Mouse (Mus musculus): ENCODE data around the gene Fut2. TPM values are rescaled to one million over a fixed set of nuclear protein-coding genes. Genes with fewer than 3 reads are reported as not detected.

The Fut2 gene
- polyA plus RNA-seq, 1 experiment from 2014 or later = 0.60 TPM

DNA sequence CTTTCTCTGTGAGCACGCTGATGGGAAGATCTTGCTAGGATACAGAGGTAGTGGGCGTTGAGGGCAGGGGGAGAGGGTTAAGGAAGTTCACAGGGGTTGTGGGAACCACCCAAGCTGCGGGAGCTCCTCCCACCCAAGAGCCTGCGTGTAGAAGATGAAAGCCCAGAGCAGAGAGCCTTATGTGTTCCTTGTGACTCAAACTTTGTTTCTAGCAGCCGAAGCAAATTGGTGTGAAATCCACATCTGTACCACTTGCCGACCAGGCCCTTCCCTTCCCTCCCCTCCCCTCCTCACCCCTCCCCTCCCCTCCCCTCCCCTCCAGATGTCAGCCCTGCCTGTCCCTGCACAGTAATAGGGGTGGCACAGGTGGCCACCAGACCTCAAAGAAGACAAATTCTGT lies 28.9 kb upstream of the Fut2 start:
- Histone ChIP-seq H3K4me2 (ENCODE audit: low read depth, low read length) (no peak overlapping the region), H3K4me1 (replicated peaks; ENCODE audit: control insufficient read depth, insufficient read depth, low read length) (peaks cover 2% of the 10 kb centered on the region), H3K9ac (ENCODE audit: low read length) (no peak overlapping the region), H3K4me3 (ENCODE audit: low read length) (no peak overlapping the region), H3K36me3 (ENCODE audit: control insufficient read depth, insufficient read depth, low read length) (no peaks in the 10 kb centered on the region), H3K27ac (ENCODE audit: low read length) (no peak overlapping the region), H3K9me3 (ENCODE audit: control insufficient read depth, low read length) (no peaks in the 10 kb centered on the region), H3K27me3 (ENCODE audit: control insufficient read depth, insufficient read depth, low read depth, low read length) (peaks cover 18% of the 10 kb centered on the region)
- WGBS = 15% methylated on average over 6 of the region's 6 CpGs
- no peak for ATAC-seq (ENCODE audit: low read depth)

DNA sequence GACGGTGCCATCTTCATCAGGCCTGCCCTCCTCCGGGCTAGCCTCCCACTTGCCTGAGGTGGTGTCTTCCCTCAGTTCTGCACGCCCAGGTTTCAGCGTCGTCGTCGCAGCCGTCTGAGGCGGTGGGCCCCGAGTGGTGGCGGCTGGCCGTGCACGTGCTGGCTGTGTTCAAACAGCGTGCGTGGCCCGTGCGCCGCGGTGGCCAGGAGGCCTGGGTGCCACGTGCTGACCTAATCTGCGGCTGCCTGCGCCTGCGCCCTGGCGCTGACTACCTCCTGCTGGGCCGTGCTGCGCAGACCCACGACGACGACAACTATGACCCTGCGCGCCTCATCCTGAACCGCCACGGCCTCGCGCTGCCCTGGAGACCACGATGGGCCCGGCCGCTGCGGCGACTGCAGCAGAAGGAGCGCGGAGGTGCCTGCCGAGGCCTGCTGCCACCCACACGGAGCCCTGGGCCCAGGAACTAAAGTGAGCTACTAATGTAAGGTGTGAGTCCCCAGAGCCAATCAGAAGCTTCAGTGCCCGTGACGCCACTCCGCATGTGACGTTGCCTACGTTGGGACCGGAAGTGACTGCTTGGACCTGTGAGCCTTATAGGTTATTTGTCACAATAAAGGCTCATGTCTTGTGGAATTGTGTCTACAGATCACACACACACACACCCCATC lies 27.9 kb upstream of the Fut2 start, which contains the start of gene Sec1:
Sec1 (minus strand) TSS at position 482 of the 671 bp plus-strand sequence.
- no peak within 1 kb of the TSS for H3K4me2 ChIP-seq (ENCODE audit: low read depth, low read length)
- H3K9me3 ChIP-seq (ENCODE audit: control insufficient read depth, low read length) = no peaks in the 10 kb centered on the region
- no peak for ATAC-seq (ENCODE audit: low read depth)
- no peak within 1 kb of the TSS for H3K4me3 ChIP-seq (ENCODE audit: low read length)
- no peak within 1 kb of the TSS for H3K9ac ChIP-seq (ENCODE audit: low read length)
- H3K27me3 ChIP-seq (ENCODE audit: control insufficient read depth, insufficient read depth, low read depth, low read length) = peaks cover 8% of the 10 kb centered on the region
- 90% methylated on average over 50 of the region's 50 CpGs for WGBS
- H3K36me3 ChIP-seq (ENCODE audit: control insufficient read depth, insufficient read depth, low read length) = no peaks in the 10 kb centered on the region
- no peaks in the 10 kb centered on the region for H3K4me1 ChIP-seq (replicated peaks; ENCODE audit: control insufficient read depth, insufficient read depth, low read length)
- no peak within 1 kb of the TSS for H3K27ac ChIP-seq (ENCODE audit: low read length)

DNA sequence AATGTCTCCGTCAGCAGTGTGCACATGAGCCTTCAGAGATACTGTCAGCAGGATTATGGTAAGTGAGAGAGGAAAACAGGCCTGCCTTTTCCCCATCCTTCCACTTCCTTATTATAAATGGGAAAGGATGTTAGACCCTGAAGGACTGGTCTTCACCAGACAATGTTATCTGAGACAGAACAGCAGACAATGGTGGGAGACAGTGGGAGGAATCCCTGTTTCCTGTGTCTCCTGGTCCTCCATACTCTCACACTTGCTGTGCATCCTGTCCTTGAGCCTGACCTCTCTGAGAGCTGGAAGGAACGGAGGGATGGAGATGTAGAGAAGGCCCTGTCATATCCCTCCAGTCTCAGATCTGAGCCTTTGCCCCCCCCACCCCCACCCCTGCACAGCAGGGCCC lies 26.2 kb upstream of the Fut2 start:
- no peak for ATAC-seq (ENCODE audit: low read depth)
- Histone ChIP-seq H3K4me2 (ENCODE audit: low read depth, low read length) (no peak overlapping the region), H3K4me1 (replicated peaks; ENCODE audit: control insufficient read depth, insufficient read depth, low read length) (no peaks in the 10 kb centered on the region), H3K9me3 (ENCODE audit: control insufficient read depth, low read length) (no peaks in the 10 kb centered on the region), H3K4me3 (ENCODE audit: low read length) (no peak overlapping the region), H3K27ac (ENCODE audit: low read length) (no peak overlapping the region), H3K27me3 (ENCODE audit: control insufficient read depth, insufficient read depth, low read depth, low read length) (no peaks in the 10 kb centered on the region), H3K9ac (ENCODE audit: low read length) (no peak overlapping the region), H3K36me3 (ENCODE audit: control insufficient read depth, insufficient read depth, low read length) (no peaks in the 10 kb centered on the region)
- WGBS = 70% methylated on average over 2 of the region's 2 CpGs

DNA sequence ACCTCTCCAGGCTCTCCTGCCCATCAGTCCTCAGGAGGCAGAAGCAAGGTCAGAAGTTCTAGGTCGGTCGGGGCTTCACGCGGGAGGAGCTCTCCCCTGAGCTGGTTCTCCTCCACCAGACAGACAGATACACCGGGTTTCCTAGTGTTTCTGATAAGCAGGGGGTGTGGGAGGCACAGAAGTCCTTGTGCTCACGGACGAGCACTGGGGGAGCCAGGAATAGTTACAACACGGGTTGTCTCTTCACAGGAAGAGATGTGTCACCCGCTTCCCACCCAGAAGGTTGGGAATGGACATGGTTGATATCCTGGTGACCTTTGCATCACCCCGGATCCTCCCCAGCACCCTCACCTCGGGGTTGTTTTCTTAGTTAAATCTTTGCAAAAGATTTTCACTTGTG lies 23.6 kb upstream of the Fut2 start:
- H3K27ac ChIP-seq (ENCODE audit: low read length) = no peak overlapping the region
- 0 out of 2 replicates have a peak, but pooled peaks cover 11% of the 10 kb centered on the region for H3K4me1 ChIP-seq (replicated peaks; ENCODE audit: control insufficient read depth, insufficient read depth, low read length)
- ATAC-seq (ENCODE audit: low read depth) = no peak
- no peaks in the 10 kb centered on the region for H3K36me3 ChIP-seq (ENCODE audit: control insufficient read depth, insufficient read depth, low read length)
- H3K4me2 ChIP-seq (ENCODE audit: low read depth, low read length) = no peak overlapping the region
- no peaks in the 10 kb centered on the region for H3K9me3 ChIP-seq (ENCODE audit: control insufficient read depth, low read length)
- no peak overlapping the region for H3K4me3 ChIP-seq (ENCODE audit: low read length)
- 54% methylated on average over 11 of the region's 11 CpGs for WGBS
- no peak overlapping the region for H3K9ac ChIP-seq (ENCODE audit: low read length)
- no peaks in the 10 kb centered on the region; the same call in 1 of the 2 replicates for H3K27me3 ChIP-seq (ENCODE audit: control insufficient read depth, insufficient read depth, low read depth, low read length)

DNA sequence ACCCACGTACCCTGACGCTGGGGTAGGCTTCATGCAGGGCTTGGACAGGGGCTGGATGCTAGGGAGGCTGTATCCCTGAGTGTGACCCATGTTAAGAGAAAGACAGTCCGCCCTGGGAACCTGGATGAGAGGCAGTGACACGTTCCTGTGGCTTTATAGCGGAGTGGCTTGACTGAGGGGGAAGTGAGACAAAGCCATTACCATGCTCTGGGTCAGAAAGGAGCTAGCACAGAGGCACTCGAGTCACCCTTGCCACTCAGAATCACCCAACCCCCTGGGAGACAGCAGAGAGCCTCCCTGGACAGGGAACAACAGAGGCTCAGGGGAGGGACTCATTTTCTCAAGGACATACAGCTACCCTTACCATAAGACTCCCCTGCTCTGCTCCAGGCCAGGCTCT lies 22.9 kb upstream of the Fut2 start:
- no peak overlapping the region for H3K9ac ChIP-seq (ENCODE audit: low read length)
- H3K27ac ChIP-seq (ENCODE audit: low read length) = no peak overlapping the region
- 54% methylated on average over 6 of the region's 6 CpGs for WGBS
- 0 out of 2 replicates have a peak, but pooled peaks cover 11% of the 10 kb centered on the region for H3K4me1 ChIP-seq (replicated peaks; ENCODE audit: control insufficient read depth, insufficient read depth, low read length)
- no peak overlapping the region for H3K4me2 ChIP-seq (ENCODE audit: low read depth, low read length)
- no peaks in the 10 kb centered on the region; the same call in 1 of the 2 replicates for H3K27me3 ChIP-seq (ENCODE audit: control insufficient read depth, insufficient read depth, low read depth, low read length)
- no peaks in the 10 kb centered on the region for H3K36me3 ChIP-seq (ENCODE audit: control insufficient read depth, insufficient read depth, low read length)
- H3K4me3 ChIP-seq (ENCODE audit: low read length) = no peak overlapping the region
- ATAC-seq (ENCODE audit: low read depth) = no peak
- no peaks in the 10 kb centered on the region for H3K9me3 ChIP-seq (ENCODE audit: control insufficient read depth, low read length)

DNA sequence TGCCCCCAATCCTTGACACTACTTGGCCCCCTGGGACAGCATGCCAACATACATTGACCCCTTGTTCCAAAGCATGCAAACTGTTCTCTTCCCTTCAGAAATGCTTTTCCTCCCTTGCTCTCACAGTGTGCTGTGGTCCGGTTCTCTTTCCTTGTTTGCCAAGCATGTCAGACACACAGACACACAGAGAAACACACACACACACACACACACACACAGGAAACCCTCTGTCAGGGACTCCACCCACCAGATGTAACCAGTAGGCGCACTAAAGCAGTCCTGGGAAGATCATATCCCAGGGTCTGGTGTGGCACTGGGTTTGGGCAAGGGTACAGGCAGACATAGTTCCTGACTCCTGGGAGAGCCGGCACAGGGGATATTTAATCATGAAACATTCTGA lies 20.6 kb upstream of the Fut2 start:
- no peak overlapping the region for H3K9ac ChIP-seq (ENCODE audit: low read length)
- no peak overlapping the region for H3K4me2 ChIP-seq (ENCODE audit: low read depth, low read length)
- peaks cover 19% of the 10 kb centered on the region for H3K4me1 ChIP-seq (replicated peaks; ENCODE audit: control insufficient read depth, insufficient read depth, low read length)
- WGBS = 64% methylated on average over 3 of the region's 3 CpGs
- H3K9me3 ChIP-seq (ENCODE audit: control insufficient read depth, low read length) = no peaks in the 10 kb centered on the region
- H3K36me3 ChIP-seq (ENCODE audit: control insufficient read depth, insufficient read depth, low read length) = no peaks in the 10 kb centered on the region
- no peaks in the 10 kb centered on the region; the same call in 1 of the 2 replicates for H3K27me3 ChIP-seq (ENCODE audit: control insufficient read depth, insufficient read depth, low read depth, low read length)
- H3K4me3 ChIP-seq (ENCODE audit: low read length) = no peak overlapping the region
- ATAC-seq (ENCODE audit: low read depth) = no peak
- H3K27ac ChIP-seq (ENCODE audit: low read length) = no peak overlapping the region

DNA sequence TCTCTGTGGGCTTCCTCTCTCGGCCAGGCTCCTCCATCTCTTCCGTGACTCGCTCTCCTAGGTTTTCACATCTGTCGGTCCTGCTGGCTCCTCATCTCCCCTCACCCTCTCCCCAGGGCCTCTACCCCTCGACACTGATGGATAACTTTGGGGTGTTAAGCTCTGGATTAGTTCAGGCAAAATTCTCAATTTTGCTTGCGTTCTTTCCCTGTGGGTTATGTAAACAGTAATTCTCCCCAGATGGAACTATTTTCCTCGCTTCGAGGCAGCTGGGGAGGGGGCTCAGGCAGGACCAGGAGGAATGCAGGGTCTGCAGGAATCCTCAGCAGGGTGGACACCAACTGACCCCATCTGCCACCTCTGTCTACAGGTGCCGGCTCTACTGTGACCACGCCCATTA lies 19.6 kb upstream of the Fut2 start:
- Histone ChIP-seq H3K9ac (ENCODE audit: low read length) (peak overlapping the region; percentile 35; the same call in 1 of the 2 replicates), H3K9me3 (ENCODE audit: control insufficient read depth, low read length) (no peaks in the 10 kb centered on the region), H3K36me3 (ENCODE audit: control insufficient read depth, insufficient read depth, low read length) (no peaks in the 10 kb centered on the region), H3K4me2 (ENCODE audit: low read depth, low read length) (no peak overlapping the region), H3K4me3 (ENCODE audit: low read length) (no peak overlapping the region), H3K27ac (ENCODE audit: low read length) (no peak overlapping the region), H3K27me3 (ENCODE audit: control insufficient read depth, insufficient read depth, low read depth, low read length) (no peaks in the 10 kb centered on the region; the same call in 1 of the 2 replicates), H3K4me1 (replicated peaks; ENCODE audit: control insufficient read depth, insufficient read depth, low read length) (peaks cover 23% of the 10 kb centered on the region)
- WGBS = 26% methylated on average over 10 of the region's 10 CpGs
- no peak for ATAC-seq (ENCODE audit: low read depth)

DNA sequence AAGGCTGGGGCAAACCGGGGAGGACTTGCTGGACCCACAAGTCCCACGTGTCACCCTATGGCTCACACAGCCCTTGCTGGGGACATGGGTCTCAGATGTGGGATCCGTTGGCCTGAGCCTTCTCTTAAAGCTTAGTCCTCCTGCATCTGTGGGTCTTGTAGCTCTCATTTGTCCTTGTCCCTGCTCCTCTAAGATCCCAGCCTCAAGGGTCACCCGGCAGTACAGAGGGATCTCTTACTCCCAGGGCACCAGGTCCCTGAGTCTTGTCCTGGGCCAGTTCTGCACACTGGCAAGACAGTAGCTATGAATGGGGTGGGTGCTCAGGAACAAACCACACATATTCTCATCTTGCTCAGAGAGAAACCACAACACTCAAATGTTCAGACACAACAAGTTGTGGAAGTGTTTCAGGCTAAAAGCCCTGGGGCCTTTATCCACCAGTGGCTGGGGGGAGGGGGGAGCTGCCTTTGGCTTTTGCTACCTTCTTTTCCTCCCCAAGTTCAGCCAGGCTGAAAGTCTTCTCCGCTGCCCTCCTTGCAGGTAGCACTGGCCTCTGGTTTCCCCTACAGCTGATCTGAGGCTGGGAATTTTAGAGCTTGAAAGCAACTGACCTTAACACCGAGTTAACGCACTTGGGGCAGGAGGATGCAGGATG lies 17.3 kb upstream of the Fut2 start, which contains the start of gene Ntn5:
Ntn5 (plus strand) TSS at position 627 of the 655 bp plus-strand sequence.
- no peak within 1 kb of the TSS for H3K4me3 ChIP-seq (ENCODE audit: low read length)
- peaks cover 24% of the 10 kb centered on the region for H3K4me1 ChIP-seq (replicated peaks; ENCODE audit: control insufficient read depth, insufficient read depth, low read length)
- 76% methylated on average over 7 of the region's 7 CpGs for WGBS
- H3K27ac ChIP-seq (ENCODE audit: low read length) = no peak within 1 kb of the TSS
- H3K9me3 ChIP-seq (ENCODE audit: control insufficient read depth, low read length) = no peaks in the 10 kb centered on the region
- H3K9ac ChIP-seq (ENCODE audit: low read length) = peak within 1 kb of the TSS; percentile 24
- no peaks in the 10 kb centered on the region for H3K36me3 ChIP-seq (ENCODE audit: control insufficient read depth, insufficient read depth, low read length)
- no peaks in the 10 kb centered on the region; the same call in 1 of the 2 replicates for H3K27me3 ChIP-seq (ENCODE audit: control insufficient read depth, insufficient read depth, low read depth, low read length)
- no peak for ATAC-seq (ENCODE audit: low read depth)
- no peak within 1 kb of the TSS for H3K4me2 ChIP-seq (ENCODE audit: low read depth, low read length)
